Mouse (Mus musculus): Measurements from ENCODE around the gene Clec2d. TPM values are rescaled to one million over a fixed set of nuclear protein-coding genes. Genes with fewer than 3 reads are reported as not detected.
A peak's percentile ranks its signal among the peaks of the same experiment; 100 is the strongest.
"Not testable (repeated sequence)": the region's sequence is repeated elsewhere in the genome, so short reads cannot be mapped to it uniquely, and the experiment has no call there.

Clec2d gene
- total and polyA plus RNA-seq, 2 experiments from 2014 or later = 0.49 to 67.2 TPM

GRCm38 (mm10) chr6:129182518-129182917 lies 2.1 kb downstream of the Clec2d start:
- Histone ChIP-seq H3K27ac (ENCODE audit: low read depth) (peak overlapping the region; percentile 70), H3K27me3 (ENCODE audit: control insufficient read depth, insufficient read depth, low read length) (no peaks in the 10 kb centered on the region), H3K36me3 (replicated peaks; ENCODE audit: control insufficient read depth, insufficient read depth, low read length) (peaks cover 38% of the 10 kb centered on the region), H3K9me3 (replicated peaks; ENCODE audit: control insufficient read depth, low read length) (no peaks in the 10 kb centered on the region), H3K9ac (replicated peaks; ENCODE audit: low read depth, low read length) (peak overlapping the region; percentile 46), H3K4me2 (ENCODE audit: low read depth, low read length) (peak overlapping the region; percentile 63), H3K4me1 (ENCODE audit: control insufficient read depth, insufficient read depth) (no peaks in the 10 kb centered on the region), H3K4me3 (ENCODE audit: low read depth, low read length) (peak overlapping the region; percentile 35)
- TF ChIP-seq EP300 (IDR thresholded peaks at IDR 0.05; ENCODE audit: low read depth) (no peak), CTCF (IDR thresholded peaks at IDR 0.05; ENCODE audit: low read depth) (no peak)
- DNase-seq (ENCODE audit: low spot score) (peak; percentile 27), ATAC-seq (ENCODE audit: insufficient read depth, low read depth) (no peak)
- 45% methylated on average over 1 of the region's 1 CpGs for WGBS

- not testable (repeated sequence) for H3K27me3 ChIP-seq (ENCODE audit: control insufficient read depth, insufficient read depth, low read length); H3K4me1 ChIP-seq (ENCODE audit: control insufficient read depth, insufficient read depth); ATAC-seq (ENCODE audit: insufficient read depth, low read depth); DNase-seq (ENCODE audit: low spot score); H3K9me3 ChIP-seq (replicated peaks; ENCODE audit: control insufficient read depth, low read length); H3K9ac ChIP-seq (replicated peaks; ENCODE audit: low read depth, low read length); H3K27ac ChIP-seq (ENCODE audit: low read depth)
- H3K4me3 ChIP-seq (ENCODE audit: low read depth, low read length) = 0 out of 2 replicates have a peak overlapping the region, but pooled peaks have one; percentile 2
- H3K4me2 ChIP-seq (ENCODE audit: low read depth, low read length) = peak overlapping the region; percentile 31; the same call in 1 of the 2 replicates
- H3K36me3 ChIP-seq (replicated peaks; ENCODE audit: control insufficient read depth, insufficient read depth, low read length) = peaks cover 38% of the 10 kb centered on the region
- 78% methylated on average over 4 of the region's 4 CpGs for WGBS
These were observed 3.6 kb downstream of the Clec2d start for GRCm38 (mm10) chr6:129184001-129184400.

- TF ChIP-seq CTCF (IDR thresholded peaks at IDR 0.05; ENCODE audit: low read depth) (no peak), EP300 (IDR thresholded peaks at IDR 0.05; ENCODE audit: low read depth) (no peak)
- Histone ChIP-seq H3K4me3 (ENCODE audit: low read depth, low read length) (0 out of 2 replicates have a peak overlapping the region, but pooled peaks have one; percentile 2), H3K36me3 (replicated peaks; ENCODE audit: control insufficient read depth, insufficient read depth, low read length) (peaks cover 38% of the 10 kb centered on the region), H3K4me2 (ENCODE audit: low read depth, low read length) (peak overlapping the region; percentile 31; the same call in 1 of the 2 replicates), H3K4me1 (ENCODE audit: control insufficient read depth, insufficient read depth) (no peaks in the 10 kb centered on the region), H3K27me3 (ENCODE audit: control insufficient read depth, insufficient read depth, low read length) (no peaks in the 10 kb centered on the region), H3K9me3 (replicated peaks; ENCODE audit: control insufficient read depth, low read length) (no peaks in the 10 kb centered on the region), H3K9ac (replicated peaks; ENCODE audit: low read depth, low read length) (no peak overlapping the region), H3K27ac (ENCODE audit: low read depth) (no peak overlapping the region)
- WGBS = 81% methylated on average over 5 of the region's 5 CpGs
- no peak for DNase-seq (ENCODE audit: low spot score)
- no peak for ATAC-seq (ENCODE audit: insufficient read depth, low read depth)
These were observed 4.4 kb downstream of the Clec2d start for GRCm38 (mm10) chr6:129184788-129185187.

DNA sequence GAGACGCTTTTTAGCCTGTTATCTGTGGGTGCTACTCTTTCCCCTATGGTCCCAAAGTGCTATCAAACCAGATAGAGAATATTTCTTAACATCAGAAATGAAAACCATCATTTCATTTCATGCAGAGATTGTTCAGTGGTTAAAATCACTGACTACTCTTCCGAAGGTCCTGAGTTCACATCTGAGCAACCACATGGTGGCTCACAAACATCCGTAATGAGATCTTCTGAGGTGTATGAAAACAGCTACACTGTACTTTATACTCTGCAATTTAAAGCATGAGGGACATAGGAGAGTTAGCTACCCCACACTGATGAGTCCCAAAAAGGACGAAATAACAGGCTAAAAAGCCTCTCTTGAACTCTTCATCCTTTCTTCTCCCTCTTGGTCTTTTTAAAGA lies 5.6 kb downstream of the Clec2d start:
- no peak overlapping the region for H3K4me2 ChIP-seq (ENCODE audit: low read depth, low read length)
- H3K27me3 ChIP-seq (ENCODE audit: control insufficient read depth, insufficient read depth, low read length) = no peaks in the 10 kb centered on the region
- H3K9ac ChIP-seq (replicated peaks; ENCODE audit: low read depth, low read length) = no peak overlapping the region
- 77% methylated on average over 4 of the region's 4 CpGs for WGBS
- H3K4me3 ChIP-seq (ENCODE audit: low read depth, low read length) = no peak overlapping the region
- DNase-seq (ENCODE audit: low spot score) (no peak), ATAC-seq (ENCODE audit: insufficient read depth, low read depth) (no peak)
- no peaks in the 10 kb centered on the region for H3K9me3 ChIP-seq (replicated peaks; ENCODE audit: control insufficient read depth, low read length)
- H3K4me1 ChIP-seq (ENCODE audit: control insufficient read depth, insufficient read depth) = no peaks in the 10 kb centered on the region
- no peak for TF ChIP-seq EP300 (IDR thresholded peaks at IDR 0.05; ENCODE audit: low read depth)
- no peak for TF ChIP-seq CTCF (IDR thresholded peaks at IDR 0.05; ENCODE audit: low read depth)
- peaks cover 38% of the 10 kb centered on the region for H3K36me3 ChIP-seq (replicated peaks; ENCODE audit: control insufficient read depth, insufficient read depth, low read length)
- H3K27ac ChIP-seq (ENCODE audit: low read depth) = no peak overlapping the region

DNA sequence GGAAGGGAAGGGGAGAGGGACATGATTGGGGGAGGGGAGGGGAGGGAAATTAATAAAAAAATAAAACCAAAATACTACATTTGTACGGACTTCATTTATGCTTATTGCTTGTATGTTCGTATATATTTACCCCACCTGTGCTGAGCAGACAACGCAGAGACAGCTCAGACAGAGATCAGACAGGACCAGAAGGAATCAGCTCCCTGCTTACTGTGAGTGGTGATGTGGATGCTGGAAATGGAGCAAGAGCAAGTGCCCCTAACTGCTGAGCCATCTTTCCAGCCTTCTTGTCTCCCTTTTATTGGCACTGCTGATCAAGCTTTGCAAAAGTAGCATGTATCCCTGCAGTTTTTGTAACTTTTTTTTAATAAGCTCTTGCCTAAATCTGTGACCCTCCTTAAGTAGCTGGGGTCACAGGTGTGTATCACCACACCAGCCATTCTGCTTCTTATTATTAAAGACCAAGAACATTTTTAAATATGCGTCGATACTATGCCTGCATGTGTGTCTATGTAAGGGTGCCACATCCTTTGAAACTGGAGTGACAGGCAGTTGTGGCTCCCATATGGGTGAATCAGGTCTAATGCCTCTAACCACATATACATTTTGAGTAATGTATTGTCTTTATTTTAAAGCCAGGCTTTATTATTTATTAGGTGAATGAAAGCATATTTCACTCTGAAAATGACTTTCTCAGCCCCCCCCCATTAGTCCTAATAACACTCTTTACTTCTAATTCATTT lies 6.2 kb downstream of the Clec2d start:
- Histone ChIP-seq H3K27me3 (ENCODE audit: control insufficient read depth, insufficient read depth, low read length) (no peaks in the 10 kb centered on the region), H3K9ac (replicated peaks; ENCODE audit: low read depth, low read length) (no peak overlapping the region), H3K9me3 (replicated peaks; ENCODE audit: control insufficient read depth, low read length) (no peaks in the 10 kb centered on the region), H3K4me2 (ENCODE audit: low read depth, low read length) (no peak overlapping the region), H3K36me3 (replicated peaks; ENCODE audit: control insufficient read depth, insufficient read depth, low read length) (peaks cover 38% of the 10 kb centered on the region), H3K27ac (ENCODE audit: low read depth) (no peak overlapping the region), H3K4me3 (ENCODE audit: low read depth, low read length) (no peak overlapping the region), H3K4me1 (ENCODE audit: control insufficient read depth, insufficient read depth) (no peaks in the 10 kb centered on the region)
- no peak for TF ChIP-seq EP300 (IDR thresholded peaks at IDR 0.05; ENCODE audit: low read depth)
- no peak for TF ChIP-seq CTCF (IDR thresholded peaks at IDR 0.05; ENCODE audit: low read depth)
- no peak for ATAC-seq (ENCODE audit: insufficient read depth, low read depth)
- 94% methylated on average over 5 of the region's 5 CpGs for WGBS
- DNase-seq (ENCODE audit: low spot score) = no peak

GRCm38 (mm10) chr6:129187200-129187651 lies 6.8 kb downstream of the Clec2d start:
- Histone ChIP-seq H3K9me3 (replicated peaks; ENCODE audit: control insufficient read depth, low read length) (no peaks in the 10 kb centered on the region), H3K9ac (replicated peaks; ENCODE audit: low read depth, low read length) (no peak overlapping the region), H3K4me3 (ENCODE audit: low read depth, low read length) (no peak overlapping the region), H3K36me3 (replicated peaks; ENCODE audit: control insufficient read depth, insufficient read depth, low read length) (peaks cover 38% of the 10 kb centered on the region), H3K27ac (ENCODE audit: low read depth) (no peak overlapping the region), H3K4me1 (ENCODE audit: control insufficient read depth, insufficient read depth) (no peaks in the 10 kb centered on the region), H3K4me2 (ENCODE audit: low read depth, low read length) (no peak overlapping the region), H3K27me3 (ENCODE audit: control insufficient read depth, insufficient read depth, low read length) (no peaks in the 10 kb centered on the region)
- ATAC-seq (ENCODE audit: insufficient read depth, low read depth) (no peak), DNase-seq (ENCODE audit: low spot score) (no peak)
- no peak for TF ChIP-seq EP300 (IDR thresholded peaks at IDR 0.05; ENCODE audit: low read depth)
- TF ChIP-seq CTCF (IDR thresholded peaks at IDR 0.05; ENCODE audit: low read depth) = no peak

GRCm38 (mm10) chr6:129187816-129188215 lies 7.4 kb downstream of the Clec2d start:
- DNase-seq (ENCODE audit: low spot score); H3K27ac ChIP-seq (ENCODE audit: low read depth); H3K9me3 ChIP-seq (replicated peaks; ENCODE audit: control insufficient read depth, low read length); H3K9ac ChIP-seq (replicated peaks; ENCODE audit: low read depth, low read length); H3K4me3 ChIP-seq (ENCODE audit: low read depth, low read length); H3K4me1 ChIP-seq (ENCODE audit: control insufficient read depth, insufficient read depth); H3K27me3 ChIP-seq (ENCODE audit: control insufficient read depth, insufficient read depth, low read length); H3K4me2 ChIP-seq (ENCODE audit: low read depth, low read length); ATAC-seq (ENCODE audit: insufficient read depth, low read depth): not testable (repeated sequence)
- 92% methylated on average over 3 of the region's 3 CpGs for WGBS
- peaks cover 38% of the 10 kb centered on the region for H3K36me3 ChIP-seq (replicated peaks; ENCODE audit: control insufficient read depth, insufficient read depth, low read length)

Measured in heart, postnatal 0 days (tissue).